Mouse (Mus musculus): ENCODE data around the gene Larp7. TPM values are rescaled to one million over a fixed set of nuclear protein-coding genes. Genes with fewer than 3 reads are reported as not detected.

The Larp7 gene
- total and polyA plus RNA-seq, 3 experiments, result 44.9 to 111 (median 76.6) TPM

- ATAC-seq (ENCODE audit: extremely low read depth, insufficient number of reproducible peaks, low FRiP score, poor library complexity, severe bottlenecking) (peak; percentile 67), DNase-seq (ENCODE audit: low spot score) (no peak)
- 0 out of 2 replicates have a peak, but pooled peaks have one; percentile 15 for TF ChIP-seq TAL1 (conservative IDR thresholded peaks at IDR 0.05; ENCODE audit: low read depth, low read length)
- no peak for TF ChIP-seq CTCF (IDR thresholded peaks at IDR 0.05; ENCODE audit: low read depth, low read length)
- Histone ChIP-seq H3K4me1 (ENCODE audit: insufficient read depth, low read depth, low read length) (peaks cover 37% of the 10 kb centered on the region), H3K9me3 (replicated peaks) (0 out of 2 replicates have a peak, but pooled peaks cover 3% of the 10 kb centered on the region), H3K36me3 (replicated peaks) (no peaks in the 10 kb centered on the region), H3K4me3 (ENCODE audit: low read depth, low read length) (no peak overlapping the region), H3K27me3 (ENCODE audit: insufficient read depth, low read length) (no peaks in the 10 kb centered on the region)
These were observed 45.0 kb downstream of the Larp7 start for GRCm38 (mm10) chr3:127507878-127508783.

- ATAC-seq (ENCODE audit: extremely low read depth, insufficient number of reproducible peaks, low FRiP score, poor library complexity, severe bottlenecking) (peak; percentile 28; the same call in 1 of the 2 replicates), DNase-seq (ENCODE audit: low spot score) (peak; percentile 68)
- Histone ChIP-seq H3K4me3 (ENCODE audit: low read depth, low read length) (peak within 1 kb of the TSS; percentile 87), H3K27me3 (ENCODE audit: insufficient read depth, low read length) (no peaks in the 10 kb centered on the region), H3K9me3 (replicated peaks) (0 out of 2 replicates have a peak, but pooled peaks cover 3% of the 10 kb centered on the region), H3K36me3 (replicated peaks) (peaks cover 24% of the 10 kb centered on the region), H3K4me1 (ENCODE audit: insufficient read depth, low read depth, low read length) (peaks cover 35% of the 10 kb centered on the region)
- TF ChIP-seq CTCF (IDR thresholded peaks at IDR 0.05; ENCODE audit: low read depth, low read length), result no peak
- TF ChIP-seq GATA1 (IDR thresholded peaks at IDR 0.05; ENCODE audit: borderline replicate concordance, low read length), result no peak
- no peak for TF ChIP-seq TAL1 (conservative IDR thresholded peaks at IDR 0.05; ENCODE audit: low read depth, low read length)
- no peak for TF ChIP-seq POLR2AphosphoS5 (IDR thresholded peaks at IDR 0.05; ENCODE audit: insufficient replicate concordance, low read depth, low read length)
- no peak for TF ChIP-seq GATA2 (IDR thresholded peaks at IDR 0.05; ENCODE audit: borderline replicate concordance, low read depth, low read length)
These were observed 54.3 kb downstream of the Larp7 start, which contains the start of gene Ank2 for GRCm38 (mm10) chr3:127498742-127499400. Gene Ank2 (minus strand): TSS chr3:127499350.

GRCm38 (mm10) chr3:127498197-127498741, 54.9 kb downstream of the Larp7 start:
- H3K4me1 ChIP-seq (ENCODE audit: insufficient read depth, low read depth, low read length), result peaks cover 36% of the 10 kb centered on the region
- peaks cover 27% of the 10 kb centered on the region for H3K36me3 ChIP-seq (replicated peaks)
- ATAC-seq (ENCODE audit: extremely low read depth, insufficient number of reproducible peaks, low FRiP score, poor library complexity, severe bottlenecking), result peak; percentile 94
- H3K9me3 ChIP-seq (replicated peaks), result no peaks in the 10 kb centered on the region
- peak overlapping the region; percentile 87 for H3K4me3 ChIP-seq (ENCODE audit: low read depth, low read length)
- peak; percentile 83 for DNase-seq (ENCODE audit: low spot score)
- no peaks in the 10 kb centered on the region for H3K27me3 ChIP-seq (ENCODE audit: insufficient read depth, low read length)
- no peak for TF ChIP-seq GATA2 (IDR thresholded peaks at IDR 0.05; ENCODE audit: borderline replicate concordance, low read depth, low read length)
- no peak for TF ChIP-seq TAL1 (conservative IDR thresholded peaks at IDR 0.05; ENCODE audit: low read depth, low read length)
- no peak for TF ChIP-seq GATA1 (IDR thresholded peaks at IDR 0.05; ENCODE audit: borderline replicate concordance, low read length)
- no peak for TF ChIP-seq CTCF (IDR thresholded peaks at IDR 0.05; ENCODE audit: low read depth, low read length)

GRCm38 (mm10) chr3:127492663-127493062, 60.5 kb downstream of the Larp7 start:
- no peak for DNase-seq (ENCODE audit: low spot score)
- Histone ChIP-seq H3K27me3 (ENCODE audit: insufficient read depth, low read length) (no peaks in the 10 kb centered on the region), H3K36me3 (replicated peaks) (peaks cover 61% of the 10 kb centered on the region), H3K9me3 (replicated peaks) (no peaks in the 10 kb centered on the region), H3K4me1 (ENCODE audit: insufficient read depth, low read depth, low read length) (peaks cover 37% of the 10 kb centered on the region), H3K4me3 (ENCODE audit: low read depth, low read length) (no peak overlapping the region)
- ATAC-seq (ENCODE audit: extremely low read depth, insufficient number of reproducible peaks, low FRiP score, poor library complexity, severe bottlenecking), result no peak
- TF ChIP-seq TAL1 (conservative IDR thresholded peaks at IDR 0.05; ENCODE audit: low read depth, low read length), result no peak
- no peak for TF ChIP-seq GATA1 (IDR thresholded peaks at IDR 0.05; ENCODE audit: borderline replicate concordance, low read length)
- no peak for TF ChIP-seq CTCF (IDR thresholded peaks at IDR 0.05; ENCODE audit: low read depth, low read length)
- TF ChIP-seq POLR2AphosphoS5 (IDR thresholded peaks at IDR 0.05; ENCODE audit: insufficient replicate concordance, low read depth, low read length), result no peak
- TF ChIP-seq GATA2 (IDR thresholded peaks at IDR 0.05; ENCODE audit: borderline replicate concordance, low read depth, low read length), result no peak

- no peak for ATAC-seq (ENCODE audit: extremely low read depth, insufficient number of reproducible peaks, low FRiP score, poor library complexity, severe bottlenecking)
- no peak for DNase-seq (ENCODE audit: low spot score)
- Histone ChIP-seq H3K9me3 (replicated peaks) (no peaks in the 10 kb centered on the region), H3K36me3 (replicated peaks) (peaks cover 72% of the 10 kb centered on the region), H3K27me3 (ENCODE audit: insufficient read depth, low read length) (no peaks in the 10 kb centered on the region), H3K4me3 (ENCODE audit: low read depth, low read length) (no peak overlapping the region), H3K4me1 (ENCODE audit: insufficient read depth, low read depth, low read length) (peaks cover 58% of the 10 kb centered on the region)
- no peak for TF ChIP-seq GATA1 (IDR thresholded peaks at IDR 0.05; ENCODE audit: borderline replicate concordance, low read length)
- TF ChIP-seq TAL1 (conservative IDR thresholded peaks at IDR 0.05; ENCODE audit: low read depth, low read length), result no peak
- TF ChIP-seq CTCF (IDR thresholded peaks at IDR 0.05; ENCODE audit: low read depth, low read length), result no peak
- TF ChIP-seq POLR2AphosphoS5 (IDR thresholded peaks at IDR 0.05; ENCODE audit: insufficient replicate concordance, low read depth, low read length), result no peak
- no peak for TF ChIP-seq GATA2 (IDR thresholded peaks at IDR 0.05; ENCODE audit: borderline replicate concordance, low read depth, low read length)
These were observed 65.8 kb downstream of the Larp7 start for GRCm38 (mm10) chr3:127487302-127487701.

Other genes with a start within 250 kb of the Larp7 start
- 95.5 and 139 TPM in 2 replicates for gene Ank2, start 54.0 kb downstream of the Larp7 start, total RNA-seq (2014; fragmentation: Nextera tagmentation)
- 52.9 and 57.8 TPM in 2 replicates for gene Ank2, start 54.0 kb downstream of the Larp7 start, total RNA-seq (2017)
- gene Ank2, start 54.0 kb downstream of the Larp7 start, polyA plus RNA-seq (2012), result 18.9 and 25.2 TPM in 2 replicates
- gene Zgrf1, start 140 bp upstream of the Larp7 start, total RNA-seq (2014; fragmentation: Nextera tagmentation), result 84.1 and 106 TPM in 2 replicates
- gene Zgrf1, start 140 bp upstream of the Larp7 start, total RNA-seq (2017), result 33.4 and 36.5 TPM in 2 replicates
- 1.6 and 2.4 TPM in 2 replicates for gene Zgrf1, start 140 bp upstream of the Larp7 start, polyA plus RNA-seq (2012)
- gene Neurog2, start 79.8 kb upstream of the Larp7 start, total RNA-seq (2014; fragmentation: Nextera tagmentation), result not detected in 2 replicates
- 0.05 TPM in 1 of 2 replicates, not detected in the other for gene Neurog2, start 79.8 kb upstream of the Larp7 start, total RNA-seq (2017)
- gene Neurog2, start 79.8 kb upstream of the Larp7 start, polyA plus RNA-seq (2012), result not detected in 2 replicates
- gene Alpk1, start 227.2 kb upstream of the Larp7 start, total RNA-seq (2014; fragmentation: Nextera tagmentation), result not detected in 2 replicates
- gene Alpk1, start 227.2 kb upstream of the Larp7 start, total RNA-seq (2017), result 0.11 TPM in 1 of 2 replicates, not detected in the other
- 0.01 TPM in 1 of 2 replicates, not detected in the other for gene Alpk1, start 227.2 kb upstream of the Larp7 start, polyA plus RNA-seq (2012)
- gene Tifa, start 236.5 kb upstream of the Larp7 start, total RNA-seq (2014; fragmentation: Nextera tagmentation), result 19.5 and 20.1 TPM in 2 replicates
- 6.2 and 7.4 TPM in 2 replicates for gene Tifa, start 236.5 kb upstream of the Larp7 start, total RNA-seq (2017)
- gene Tifa, start 236.5 kb upstream of the Larp7 start, polyA plus RNA-seq (2012), result 11.5 and 12.8 TPM in 2 replicates